Mouse (Mus musculus) limb, embryonic 14.5 days (tissue): ENCODE results near the gene Sdhc. TPM values are rescaled to one million over a fixed set of nuclear protein-coding genes. Genes with fewer than 3 reads are reported as not detected.

ENCODE experiments used
- ATAC-seq: fragments of 200-750 bp; cut with Nextera tagmentation; 2 replicates; pipeline ENCODE4 v1.8.0; 2017; ENCODE audit warnings: low read depth, moderate number of reproducible peaks, moderate TSS enrichment; ENCODE audit not compliant: low FRiP score
- DNase-seq: peaks from one replicate; pipeline ENCODE4 v3.0.0-alpha.2; 2015; ENCODE audit warnings: low spot score
- H3K27ac ChIP-seq: fragments of 300-500 bp; sonication (generic); replicated peaks from 2 replicates; pipeline ENCODE4 v1.5.1; 2014; ENCODE audit warnings: low read depth, mild to moderate bottlenecking, low read length, moderate library complexity, mixed read lengths
- H3K27me3 ChIP-seq: fragments of 300-500 bp; sonication (generic); 2 replicates; pipeline ENCODE4 v1.6.1; 2014; ENCODE audit warnings: low read length, mixed read lengths; ENCODE audit not compliant: control insufficient read depth, insufficient read depth
- H3K36me3 ChIP-seq: fragments of 300-500 bp; sonication (generic); 2 replicates; pipeline ENCODE4 v1.6.1; 2014; ENCODE audit warnings: mild to moderate bottlenecking, low read length, moderate library complexity, mixed read lengths; ENCODE audit not compliant: control insufficient read depth, insufficient read depth
- H3K4me1 ChIP-seq: fragments of 300-500 bp; sonication (generic); 2 replicates; pipeline ENCODE4 v1.6.1; 2014; ENCODE audit warnings: antibody characterized with exemption, low read length, mixed read lengths; ENCODE audit not compliant: control insufficient read depth, insufficient read depth
- H3K4me2 ChIP-seq: fragments of 300-500 bp; sonication (generic); replicated peaks from 2 replicates; pipeline ENCODE4 v1.6.1; 2014; ENCODE audit warnings: low read depth, mild to moderate bottlenecking, low read length, moderate library complexity; ENCODE audit not compliant: severe bottlenecking
- H3K4me3 ChIP-seq: fragments of 300-500 bp; sonication (generic); replicated peaks from 2 replicates; pipeline ENCODE4 v1.5.1; 2014; ENCODE audit warnings: low read length
- H3K9ac ChIP-seq: fragments of 300-500 bp; sonication (generic); 2 replicates; pipeline ENCODE4 v1.6.1; 2014; ENCODE audit warnings: mild to moderate bottlenecking, low read depth, low read length, moderate library complexity; ENCODE audit not compliant: severe bottlenecking
- H3K9me3 ChIP-seq: fragments of 300-500 bp; sonication (generic); 2 replicates; pipeline ENCODE4 v1.6.1; 2016; ENCODE audit warnings: low read length; ENCODE audit not compliant: control insufficient read depth
- POLR2A ChIP-seq: fragments of 200-500 bp; IDR thresholded peaks from 2 replicates; pipeline ENCODE4 v1.8.0; 2012; ENCODE audit warnings: inconsistent platforms, mild to moderate bottlenecking, moderate library complexity, borderline replicate concordance; ENCODE audit not compliant: insufficient read depth, insufficient read length; ENCODE audit errors: extremely low read depth
- WGBS: fragments of 180-500 bp; shearing (Covaris S2); extraction: QIAGEN DNeasy Blood & Tissue Kit; methylation state at CpG from one replicate; pipeline ENCODE4 v1.1.7; 2014; 5-methylcytosine and 5-hydroxymethylcytosine counted together
- polyA plus RNA-seq, 2 experiments: library from polyadenylated mRNA; depleted of rRNA in 1 of 2; stranded (reverse) in 1 of 2; unstranded in 1 of 2; fragments of >200 nt; fragmentation: Nextera tagmentation in 1 of 2; extraction: Ambion mirVana in 1 of 2; gene quantifications; 2 replicates each; pipeline versions ENCODE4 v1.2.1 to v1.2.3; 2012 to 2014

Gene Sdhc
- polyA plus RNA-seq, 2 experiments: 246 to 281 TPM

DNA sequence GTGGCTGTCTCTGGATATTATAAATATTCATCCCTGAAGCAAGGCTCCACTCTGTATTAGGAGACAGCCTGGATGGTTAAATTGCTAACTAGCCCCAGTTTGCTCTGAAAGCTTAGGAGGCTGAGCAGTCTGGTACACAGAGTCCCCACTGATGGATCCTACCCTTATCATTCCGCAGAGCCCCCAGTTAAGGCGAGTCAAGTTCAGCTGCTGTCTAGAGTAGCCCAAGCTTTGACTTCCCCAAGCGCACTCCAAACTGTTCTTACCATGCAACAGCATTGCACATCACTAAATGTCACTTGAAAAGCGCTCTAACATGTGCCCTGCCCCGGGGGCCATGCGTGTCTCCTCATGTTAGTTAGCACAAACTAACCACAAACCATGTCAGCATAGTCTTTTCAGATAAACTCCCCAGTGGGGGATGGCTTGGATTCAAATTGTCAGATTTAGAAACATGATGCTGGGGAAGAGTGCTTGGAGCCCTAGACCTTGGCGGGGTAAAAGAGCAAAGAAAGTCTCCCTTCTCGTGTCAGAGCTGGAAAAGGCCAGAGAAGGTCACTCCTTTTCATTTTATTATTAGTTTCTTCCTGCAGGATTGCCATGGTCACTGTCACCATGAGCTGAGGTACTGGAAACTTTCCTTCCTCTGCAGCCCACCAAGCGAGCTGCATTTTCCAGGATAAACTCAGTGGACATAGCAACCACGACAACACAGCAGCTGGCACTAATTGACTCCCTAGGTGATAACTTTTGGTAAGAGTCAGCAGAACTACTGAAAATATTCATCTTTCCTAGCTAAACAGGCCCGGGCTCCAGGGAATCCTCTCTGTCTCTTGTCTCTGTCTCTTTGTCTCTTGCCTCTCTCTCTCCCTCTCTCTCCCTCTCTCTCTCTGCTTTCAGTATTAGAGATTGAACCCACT lies 43.8 kb upstream of the Sdhc start:
- Histone ChIP-seq H3K4me1 (peaks cover 28% of the 10 kb centered on the region), H3K27me3 (peaks cover 53% of the 10 kb centered on the region), H3K4me3 (no peak overlapping the region), H3K4me2 (no peak overlapping the region), H3K36me3 (no peaks in the 10 kb centered on the region), H3K9ac (no peak overlapping the region), H3K9me3 (no peaks in the 10 kb centered on the region), H3K27ac (no peak overlapping the region)
- WGBS: 17% methylated on average over 11 of the region's 11 CpGs
- ATAC-seq (no peak), DNase-seq (no peak)
- no peak for TF ChIP-seq POLR2A

DNA sequence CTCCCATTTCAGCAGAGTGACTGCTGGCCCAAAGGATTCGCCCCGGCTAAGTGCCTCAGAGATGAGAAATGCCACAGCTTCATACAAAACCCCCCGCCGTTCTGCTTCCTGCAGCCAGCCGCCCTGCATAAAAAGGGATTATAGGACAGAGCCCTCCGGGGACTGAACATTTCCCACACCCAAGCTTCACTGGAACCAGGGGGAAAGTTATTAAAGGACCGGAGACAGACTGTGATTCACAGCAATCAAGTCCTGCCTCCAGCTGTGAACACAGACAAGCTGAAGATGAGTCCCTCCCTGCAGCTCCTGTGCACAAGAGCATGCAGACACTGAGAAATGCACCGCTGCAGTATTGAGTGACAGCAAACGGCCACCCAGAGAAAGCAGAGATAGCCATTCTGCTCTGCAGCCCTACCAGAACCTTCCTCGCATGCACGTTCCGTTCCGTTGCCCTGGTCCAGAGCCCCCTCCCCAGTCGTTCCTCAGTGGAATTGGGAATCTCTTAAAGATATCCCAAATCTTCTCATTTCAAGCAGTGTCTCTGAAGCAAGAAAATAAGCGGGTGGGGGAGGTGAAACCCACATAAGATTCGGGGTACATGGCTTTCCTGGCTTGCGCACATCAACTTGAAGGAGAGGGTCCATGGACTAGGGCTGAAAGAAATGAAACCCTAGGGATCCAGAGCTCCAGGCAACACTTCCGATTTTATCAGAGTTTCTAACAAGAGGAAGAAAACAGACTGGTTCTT lies 42.9 kb upstream of the Sdhc start:
- peaks cover 35% of the 10 kb centered on the region for H3K4me1 ChIP-seq
- no peak for DNase-seq
- H3K27ac ChIP-seq: no peak overlapping the region
- peaks cover 53% of the 10 kb centered on the region for H3K27me3 ChIP-seq
- H3K9me3 ChIP-seq: no peaks in the 10 kb centered on the region
- WGBS: 3% methylated on average over 18 of the region's 18 CpGs
- ATAC-seq: no peak
- H3K4me3 ChIP-seq: peak overlapping the region; percentile 14; the same call in 1 of the 2 replicates
- H3K4me2 ChIP-seq: peak overlapping the region; percentile 26
- no peak for TF ChIP-seq POLR2A
- no peak overlapping the region for H3K9ac ChIP-seq
- H3K36me3 ChIP-seq: no peaks in the 10 kb centered on the region

- 47% methylated on average over 10 of the region's 10 CpGs for whole genome bisulfite sequencing
- Histone ChIP-seq H3K4me3 (no peak overlapping the region), H3K9me3 (no peaks in the 10 kb centered on the region), H3K27me3 (peaks cover 53% of the 10 kb centered on the region), H3K27ac (no peak overlapping the region), H3K36me3 (no peaks in the 10 kb centered on the region), H3K9ac (no peak overlapping the region), H3K4me1 (peaks cover 35% of the 10 kb centered on the region), H3K4me2 (no peak overlapping the region)
- DNase-seq: no peak
- ATAC-seq: no peak
- no peak for TF ChIP-seq POLR2A
These were observed 41.9 kb upstream of the Sdhc start for GRCm38 (mm10) chr1:171192283-171192682.

DNA sequence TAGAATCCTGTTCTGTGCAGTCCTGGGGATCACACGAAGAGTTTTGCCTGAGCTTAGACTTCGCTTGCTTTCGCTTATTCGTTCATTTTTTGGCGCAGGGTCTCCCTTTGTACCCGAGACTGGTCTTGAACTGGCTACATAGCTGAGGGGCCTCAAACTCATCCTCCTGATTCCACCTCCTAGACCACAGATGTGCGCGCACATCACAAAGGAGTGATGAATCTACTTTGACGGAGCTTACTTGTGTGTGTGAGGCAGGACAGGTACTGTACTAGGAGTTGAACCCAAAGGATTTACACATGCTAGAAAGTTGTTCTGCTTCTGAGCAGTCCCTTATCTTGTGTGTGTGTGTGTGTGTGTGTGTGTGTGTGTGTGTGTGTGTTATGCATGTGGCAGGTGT lies 40.4 kb upstream of the Sdhc start:
- TF ChIP-seq POLR2A: no peak
- 93% methylated on average over 9 of the region's 9 CpGs for WGBS
- H3K9me3 ChIP-seq: no peaks in the 10 kb centered on the region
- H3K9ac ChIP-seq: no peak overlapping the region
- DNase-seq (no peak), ATAC-seq (no peak)
- H3K36me3 ChIP-seq: no peaks in the 10 kb centered on the region
- H3K4me2 ChIP-seq: no peak overlapping the region
- H3K27ac ChIP-seq: no peak overlapping the region
- no peak overlapping the region for H3K4me3 ChIP-seq
- peaks cover 35% of the 10 kb centered on the region for H3K4me1 ChIP-seq
- H3K27me3 ChIP-seq: peaks cover 41% of the 10 kb centered on the region

- ATAC-seq: peak; percentile 45; the same call in 1 of the 2 replicates
- H3K36me3 ChIP-seq: no peaks in the 10 kb centered on the region
- no peak overlapping the region for H3K27ac ChIP-seq
- no peak overlapping the region for H3K4me3 ChIP-seq
- no peak for TF ChIP-seq POLR2A
- peaks cover 30% of the 10 kb centered on the region for H3K4me1 ChIP-seq
- H3K4me2 ChIP-seq: no peak overlapping the region; the same call in 1 of the 2 replicates
- no peak for DNase-seq
- no peaks in the 10 kb centered on the region for H3K9me3 ChIP-seq
- H3K27me3 ChIP-seq: peaks cover 28% of the 10 kb centered on the region
- no peak overlapping the region for H3K9ac ChIP-seq
- WGBS: 40% methylated on average over 14 of the region's 14 CpGs
These were observed 39.2 kb upstream of the Sdhc start for GRCm38 (mm10) chr1:171189476-171190114.
